ENCODE assay signal across 9 mouse cellular contexts in the genomic region with DNA sequence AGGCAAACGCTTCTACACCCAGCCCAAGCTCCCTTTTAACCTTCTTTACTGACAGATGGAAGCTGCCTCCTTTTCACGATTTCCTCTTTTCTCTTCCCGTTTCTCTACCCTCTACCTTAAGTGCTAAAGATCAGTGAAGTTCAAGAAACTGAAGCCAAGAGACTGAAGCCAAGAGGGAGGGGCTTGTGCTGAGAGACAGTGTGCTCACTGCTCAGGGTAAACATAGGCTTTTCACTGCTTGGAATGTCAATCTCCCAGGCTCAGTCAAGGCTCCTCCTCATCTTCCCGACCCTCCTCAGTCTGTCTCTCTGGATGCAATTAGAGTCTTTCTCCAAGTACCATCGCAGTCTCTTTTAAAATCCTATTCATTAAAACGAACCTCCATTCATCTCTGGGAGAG. TPM values are rescaled to one million over a fixed set of nuclear protein-coding genes. Genes with fewer than 3 reads are reported as not detected.
DNase-seq lines count a peak whose midpoint lies in the region; ATAC-seq lines count a peak whose summit lies in the region.
"Had no signal": no experiment of that assay in that cellular context is flagged by ENCODE, and none has a peak within 500 bp of the region (broad histone marks: within the 10 kb centered on the region; RNA-seq: fewer than 3 reads in every experiment).

No protein-coding gene starts in this region.

- H3K4me1 ChIP-seq in heart, embryonic 14.5 days (ENCODE audit: control insufficient read depth in 2 of 2, insufficient read depth in 2 of 2, low read length in 2 of 2) = peaks cover 0 to 9% of the 10 kb centered on the region in 2 experiments; a peak in 2 of 4 replicates
- H3K4me1 ChIP-seq in embryonic facial prominence, embryonic 10.5 days = peaks cover 15% of the 10 kb centered on the region
- H3K4me1 ChIP-seq in midbrain, embryonic 15.5 days = peaks cover 4% of the 10 kb centered on the region; the same call in 1 of the 2 replicates

- no peak for ATAC-seq in heart, embryonic 14.5 days (ENCODE audit: insufficient number of reproducible peaks, insufficient read depth, low FRiP score, low read depth)
- no peak for ATAC-seq in midbrain, embryonic 15.5 days (replicated peaks)

- peak overlapping the region in 1 of 2 experiments; percentile 16; a peak in 2 of 4 replicates for H3K4me3 ChIP-seq in heart, embryonic 14.5 days (ENCODE audit: control insufficient read depth in 1 of 2, insufficient read depth in 1 of 2, low read depth in 1 of 2, low read length in 2 of 2)
- peak overlapping the region; percentile 32; the same call in 1 of the 2 replicates for H3K4me3 ChIP-seq in embryonic facial prominence, embryonic 10.5 days
- no peak overlapping the region for H3K4me3 ChIP-seq in midbrain, embryonic 15.5 days

- H3K36me3 ChIP-seq in heart, embryonic 14.5 days (ENCODE audit: control insufficient read depth, insufficient read depth, low read length) = no peaks in the 10 kb centered on the region
- H3K36me3 ChIP-seq in embryonic facial prominence, embryonic 10.5 days (replicated peaks) = no peaks in the 10 kb centered on the region
- H3K36me3 ChIP-seq in midbrain, embryonic 15.5 days (replicated peaks) = no peaks in the 10 kb centered on the region

- H3K4me2 ChIP-seq in heart, embryonic 14.5 days (ENCODE audit: low read length) = peak overlapping the region; percentile 54
- H3K4me2 ChIP-seq in midbrain, embryonic 15.5 days = peak overlapping the region; percentile 26

- H3K27ac ChIP-seq in heart, embryonic 14.5 days (replicated peaks in 1 of 2; ENCODE audit: control insufficient read depth in 1 of 2, insufficient read depth in 1 of 2, low read depth in 2 of 2, low read length in 2 of 2) = no peak overlapping the region
- 0 out of 2 replicates have a peak overlapping the region, but pooled peaks have one; percentile 35 for H3K27ac ChIP-seq in embryonic facial prominence, embryonic 10.5 days (replicated peaks)
- no peak overlapping the region for H3K27ac ChIP-seq in midbrain, embryonic 15.5 days

- no peaks in the 10 kb centered on the region for H3K9me3 ChIP-seq in heart, embryonic 14.5 days (ENCODE audit: control insufficient read depth, low read length)
- no peaks in the 10 kb centered on the region for H3K9me3 ChIP-seq in embryonic facial prominence, embryonic 10.5 days
- no peaks in the 10 kb centered on the region for H3K9me3 ChIP-seq in midbrain, embryonic 15.5 days

- 7% methylated on average over 6 of the region's 6 CpGs for WGBS in heart, embryonic 14.5 days
- 3% methylated on average over 6 of the region's 6 CpGs for WGBS in embryonic facial prominence, embryonic 10.5 days
- WGBS in midbrain, embryonic 15.5 days = 8% methylated on average over 6 of the region's 6 CpGs

- DNase-seq in heart, postnatal 25 days (ENCODE audit: low spot score) = no peak
- DNase-seq in embryonic facial prominence, embryonic 10.5 days (ENCODE audit: low spot score) = peak; percentile 19
- DNase-seq in kidney, adult 9 months = peak; percentile 24
- DNase-seq in frontal cortex, adult 2 months (ENCODE audit: extremely low spot score in 1 of 2, low spot score in 1 of 2) = no peak
- no peak for DNase-seq in layer of hippocampus, postnatal 14 days (ENCODE audit: low spot score in 2 of 2)
- no peak for DNase-seq in left cerebral cortex, adult 18-20 months (ENCODE audit: low spot score in 2 of 2)
- DNase-seq: cerebellum, adult 8-10 months had no signal

- intact Hi-C loops in heart, postnatal 25 days (cut with DNase I) = no loop called here

- H3K9ac ChIP-seq in heart, embryonic 14.5 days (ENCODE audit: low read length) = peak overlapping the region; percentile 38; the same call in 1 of the 2 replicates
- no peak overlapping the region for H3K9ac ChIP-seq in midbrain, embryonic 15.5 days

- no peaks in the 10 kb centered on the region for H3K27me3 ChIP-seq in heart, embryonic 14.5 days (ENCODE audit: control insufficient read depth, insufficient read depth, low read length)
- peaks cover 21% of the 10 kb centered on the region; the same call in 1 of the 2 replicates for H3K27me3 ChIP-seq in embryonic facial prominence, embryonic 10.5 days (replicated peaks; ENCODE audit: low read depth, poor library complexity, severe bottlenecking)
- H3K27me3 ChIP-seq in midbrain, embryonic 15.5 days (replicated peaks) = no peaks in the 10 kb centered on the region

RNA-seq across cellular contexts. Expression of gene Wif1, which starts 55.6 kb away (rescaled TPM):
- 11.6 and 13.2 TPM in 2 replicates for polyA plus RNA-seq in heart, embryonic 14.5 days (2014; fragmentation: Nextera tagmentation; extraction: Ambion mirVana)
- 1 to 10 TPM; 2.7 to 2.9 TPM for total RNA-seq in heart, postnatal 25 days (2021)
- polyA plus RNA-seq in embryonic facial prominence, embryonic 10.5 days (2016; fragmentation: Nextera tagmentation; extraction: Ambion mirVana) = 2.4 and 8.1 TPM in 2 replicates
- polyA plus RNA-seq in midbrain, embryonic 15.5 days (2015; fragmentation: Nextera tagmentation; extraction: Ambion mirVana) = 13.1 and 19.2 TPM in 2 replicates
- polyA plus RNA-seq in frontal cortex, adult 2 months (2012; rRNA removed) = 2.2 and 3.1 TPM in 2 replicates
- total RNA-seq in layer of hippocampus, postnatal 14 days (2021) = 1 to 10 TPM in 1 of 2 experiments, under 1 TPM in 1; 0.93 to 1.1 TPM
- total RNA-seq in left cerebral cortex, adult 18-20 months (2021) = 1 to 10 TPM; 1.3 to 1.7 TPM

Comparison
In these comparisons a context has a peak if more than half of its experiments do, and no peak if none do; other contexts are left out.
1. DNase-seq: peak in embryonic facial prominence, embryonic 10.5 days (single experiment) and kidney, adult 9 months (single experiment); none in heart, postnatal 25 days (single experiment), frontal cortex, adult 2 months (0 of 2), layer of hippocampus, postnatal 14 days (0 of 2) and left cerebral cortex, adult 18-20 months (0 of 2).